Mouse (Mus musculus): ENCODE measurements around the gene Epyc.

DNA sequence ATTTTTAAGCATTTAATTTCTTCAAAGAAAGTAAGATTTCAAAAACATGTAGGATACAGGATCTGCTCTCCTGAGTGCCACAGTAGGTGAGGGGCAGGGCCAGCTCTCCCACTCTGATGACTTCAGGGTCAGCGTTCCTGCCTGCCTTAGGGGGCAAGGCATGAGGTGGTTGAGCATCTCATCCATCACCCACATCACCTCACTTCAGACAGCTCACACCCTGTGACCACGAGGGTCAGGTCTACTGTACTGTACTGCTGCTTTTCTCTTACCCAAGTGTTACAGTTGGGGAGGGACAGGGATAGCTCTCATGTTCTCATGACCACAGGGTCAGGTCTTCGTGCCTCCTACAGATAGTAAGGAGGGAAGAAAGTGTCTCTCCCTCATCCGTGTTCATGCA is 42.1 kb upstream of the Epyc start:
- TF ChIP-seq EP300 (IDR thresholded peaks at IDR 0.05; ENCODE audit: low read depth) (no peak), CTCF (IDR thresholded peaks at IDR 0.05; ENCODE audit: low read depth) (no peak)

Data from heart, postnatal 0 days (tissue).